Mouse (Mus musculus): ENCODE measurements around the gene Coq4. TPM values are rescaled to one million over a fixed set of nuclear protein-coding genes. Genes with fewer than 3 reads are reported as not detected.

The Coq4 gene
- polyA plus RNA-seq (2015; fragmentation: Nextera tagmentation; extraction: Ambion mirVana): 28.7 and 37.0 TPM in 2 replicates

GRCm38 (mm10) chr2:29787104-29787917 is at the start of gene Coq4:
Coq4 (plus strand) TSS chr2:29787493.
- peak within 1 kb of the TSS; percentile 70 for H3K4me3 ChIP-seq (replicated peaks)
- WGBS: 2% methylated on average over 31 of the region's 31 CpGs
- H3K9me3 ChIP-seq (replicated peaks): no peaks in the 10 kb centered on the region
- H3K36me3 ChIP-seq: peaks cover 58% of the 10 kb centered on the region
- H3K4me2 ChIP-seq (replicated peaks): peak within 1 kb of the TSS; percentile 73
- H3K27me3 ChIP-seq: no peaks in the 10 kb centered on the region
- peak within 1 kb of the TSS; percentile 89 for H3K27ac ChIP-seq (replicated peaks)
- peaks cover 19% of the 10 kb centered on the region for H3K4me1 ChIP-seq
- H3K9ac ChIP-seq: peak within 1 kb of the TSS; percentile 57
- peak; percentile 85 for ATAC-seq (ENCODE audit: insufficient number of reproducible peaks, low FRiP score, low TSS enrichment, low read depth)

- Histone ChIP-seq H3K9me3 (replicated peaks) (no peaks in the 10 kb centered on the region), H3K4me2 (replicated peaks) (no peak overlapping the region), H3K4me3 (replicated peaks) (no peak overlapping the region), H3K9ac (no peak overlapping the region), H3K4me1 (peaks cover 5% of the 10 kb centered on the region; the same call in 1 of the 2 replicates), H3K27ac (replicated peaks) (0 out of 2 replicates have a peak overlapping the region, but pooled peaks have one; percentile 11), H3K27me3 (no peaks in the 10 kb centered on the region), H3K36me3 (peaks cover 56% of the 10 kb centered on the region)
- ATAC-seq (ENCODE audit: insufficient number of reproducible peaks, low FRiP score, low TSS enrichment, low read depth): no peak
- 61% methylated on average over 4 of the region's 4 CpGs for WGBS
These were observed 48.5 kb upstream of the Coq4 start for GRCm38 (mm10) chr2:29738799-29739198.

DNA sequence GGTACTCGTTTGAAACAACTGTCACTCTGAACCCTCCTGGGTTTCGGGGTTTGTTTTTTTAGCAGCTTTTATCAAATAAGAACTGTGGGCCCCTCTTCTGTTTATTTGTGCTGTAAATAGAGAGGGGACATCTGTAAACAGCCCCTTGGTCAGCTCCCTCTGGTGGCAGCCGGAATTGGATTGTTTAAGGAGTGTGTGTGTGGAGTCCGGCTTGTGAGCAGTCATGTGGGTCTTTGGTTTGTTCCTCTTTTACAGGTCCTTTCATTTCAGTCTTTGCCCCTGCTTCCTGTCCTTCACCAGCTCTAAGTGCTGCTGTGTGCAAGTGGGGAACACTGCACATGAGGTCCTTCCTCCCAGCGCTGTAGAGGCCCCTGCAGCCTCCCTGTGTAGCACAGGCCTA is 47.9 kb upstream of the Coq4 start:
- H3K36me3 ChIP-seq: peaks cover 51% of the 10 kb centered on the region
- ATAC-seq (ENCODE audit: insufficient number of reproducible peaks, low FRiP score, low TSS enrichment, low read depth): no peak
- 72% methylated on average over 5 of the region's 5 CpGs for WGBS

GRCm38 (mm10) chr2:29741207-29741606 is 46.1 kb upstream of the Coq4 start:
- no peak overlapping the region for H3K4me2 ChIP-seq (replicated peaks)
- no peak overlapping the region for H3K9ac ChIP-seq
- peaks cover 11% of the 10 kb centered on the region for H3K27me3 ChIP-seq
- H3K4me3 ChIP-seq (replicated peaks): no peak overlapping the region
- no peak overlapping the region for H3K27ac ChIP-seq (replicated peaks)
- no peaks in the 10 kb centered on the region for H3K9me3 ChIP-seq (replicated peaks)
- peaks cover 34% of the 10 kb centered on the region for H3K36me3 ChIP-seq
- H3K4me1 ChIP-seq: peaks cover 5% of the 10 kb centered on the region; the same call in 1 of the 2 replicates
- ATAC-seq (ENCODE audit: insufficient number of reproducible peaks, low FRiP score, low TSS enrichment, low read depth): no peak
- WGBS: 94% methylated on average over 6 of the region's 6 CpGs

More for the DNA sequence above, 47.9 kb upstream of the Coq4 start:
- H3K9me3 ChIP-seq (replicated peaks): no peaks in the 10 kb centered on the region
- no peak overlapping the region for H3K4me2 ChIP-seq (replicated peaks)
- H3K27me3 ChIP-seq: no peaks in the 10 kb centered on the region
- no peak overlapping the region for H3K4me3 ChIP-seq (replicated peaks)
- H3K4me1 ChIP-seq: peaks cover 5% of the 10 kb centered on the region; the same call in 1 of the 2 replicates
- H3K9ac ChIP-seq: no peak overlapping the region
- no peak overlapping the region for H3K27ac ChIP-seq (replicated peaks)

DNA sequence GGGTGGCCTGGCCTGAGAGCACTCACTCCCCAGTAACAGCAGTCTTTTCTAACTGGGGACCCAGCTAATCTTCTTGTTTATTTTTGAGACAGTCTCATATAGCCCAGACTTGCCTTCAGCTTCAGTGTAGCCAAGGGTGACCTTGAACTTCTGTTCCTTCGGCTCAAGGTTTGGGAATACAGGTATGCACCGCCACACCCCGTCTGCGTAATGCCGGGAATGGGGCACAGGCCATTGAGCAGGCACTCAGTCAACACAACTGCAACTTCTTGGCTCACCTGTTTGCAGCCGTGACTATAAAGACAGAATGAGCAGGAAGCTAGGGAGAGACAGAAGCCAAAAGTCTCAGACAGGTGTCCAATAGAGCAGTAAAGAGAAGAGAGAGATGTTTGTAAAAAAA is 43.0 kb upstream of the Coq4 start:
- H3K9me3 ChIP-seq (replicated peaks): no peaks in the 10 kb centered on the region
- WGBS: 85% methylated on average over 6 of the region's 6 CpGs
- no peak overlapping the region for H3K4me3 ChIP-seq (replicated peaks)
- H3K36me3 ChIP-seq: peaks cover 6% of the 10 kb centered on the region; the same call in 1 of the 2 replicates
- no peak overlapping the region for H3K27ac ChIP-seq (replicated peaks)
- H3K9ac ChIP-seq: no peak overlapping the region
- H3K4me2 ChIP-seq (replicated peaks): no peak overlapping the region
- H3K4me1 ChIP-seq: peaks cover 6% of the 10 kb centered on the region; the same call in 1 of the 2 replicates
- no peak for ATAC-seq (ENCODE audit: insufficient number of reproducible peaks, low FRiP score, low TSS enrichment, low read depth)
- H3K27me3 ChIP-seq: peaks cover 39% of the 10 kb centered on the region

GRCm38 (mm10) chr2:29747188-29747782 is 40.0 kb upstream of the Coq4 start:
- Histone ChIP-seq H3K9ac (no peak overlapping the region), H3K4me3 (replicated peaks) (peak overlapping the region; percentile 33), H3K9me3 (replicated peaks) (no peaks in the 10 kb centered on the region), H3K36me3 (no peaks in the 10 kb centered on the region), H3K27me3 (peaks cover 63% of the 10 kb centered on the region), H3K4me1 (peaks cover 17% of the 10 kb centered on the region), H3K27ac (replicated peaks) (no peak overlapping the region), H3K4me2 (replicated peaks) (peak overlapping the region; percentile 64)
- 3% methylated on average over 50 of the region's 50 CpGs for WGBS
- ATAC-seq (ENCODE audit: insufficient number of reproducible peaks, low FRiP score, low TSS enrichment, low read depth): no peak

- Histone ChIP-seq H3K36me3 (no peaks in the 10 kb centered on the region), H3K4me2 (replicated peaks) (no peak overlapping the region), H3K4me3 (replicated peaks) (no peak overlapping the region), H3K4me1 (peaks cover 17% of the 10 kb centered on the region), H3K9me3 (replicated peaks) (no peaks in the 10 kb centered on the region), H3K27ac (replicated peaks) (no peak overlapping the region), H3K27me3 (peaks cover 69% of the 10 kb centered on the region), H3K9ac (no peak overlapping the region)
- ATAC-seq (ENCODE audit: insufficient number of reproducible peaks, low FRiP score, low TSS enrichment, low read depth): no peak
- 50% methylated on average over 5 of the region's 5 CpGs for WGBS
These were observed 39.4 kb upstream of the Coq4 start for GRCm38 (mm10) chr2:29747852-29748251.

DNA sequence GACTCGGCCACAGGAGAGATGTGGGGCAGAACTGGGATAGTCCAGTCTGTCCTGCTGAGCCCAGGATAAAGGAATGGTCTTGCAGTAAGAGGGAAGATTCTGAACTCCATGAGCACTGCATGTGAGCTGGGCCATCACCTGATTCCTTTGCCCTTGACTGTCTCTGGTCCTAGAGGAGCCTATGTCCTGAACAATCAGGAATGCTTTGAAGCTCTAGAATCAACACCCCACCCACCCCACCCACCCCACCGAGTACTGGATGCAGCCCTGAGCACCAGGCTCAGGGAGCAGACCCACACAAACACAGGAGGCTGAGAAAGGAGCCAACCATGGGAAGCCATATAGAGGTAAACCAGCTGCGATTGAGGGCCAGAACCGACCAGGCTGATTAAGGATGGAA is 38.8 kb upstream of the Coq4 start:
- H3K27ac ChIP-seq (replicated peaks): no peak overlapping the region

DNA sequence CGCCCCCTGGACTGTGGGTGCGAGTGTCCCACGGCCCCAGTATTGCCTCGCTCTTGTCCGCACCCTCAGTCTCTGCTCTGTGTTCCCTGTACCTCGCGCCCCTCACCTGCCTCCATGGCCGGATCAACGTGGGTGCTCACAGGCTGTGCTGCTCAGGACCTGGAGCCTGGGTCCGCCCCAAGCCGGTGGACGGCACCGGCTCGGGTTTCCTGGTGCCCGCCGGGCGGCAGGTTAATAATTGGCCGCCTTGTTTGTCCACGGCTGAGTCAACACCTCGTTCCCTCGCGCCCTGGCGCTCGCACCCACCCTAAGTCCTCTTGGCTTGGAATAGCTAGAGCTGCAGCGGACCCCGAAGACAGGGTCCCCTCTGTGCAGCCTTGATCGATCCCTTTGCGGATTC is 35.8 kb upstream of the Coq4 start, which contains the start of gene Gm13420:
Gm13420 (minus strand) TSS at position 189 of the 400 bp plus-strand sequence.
- WGBS: 7% methylated on average over 28 of the region's 28 CpGs
- Histone ChIP-seq H3K27ac (replicated peaks) (no peak within 1 kb of the TSS), H3K9me3 (replicated peaks) (no peaks in the 10 kb centered on the region), H3K36me3 (no peaks in the 10 kb centered on the region), H3K9ac (no peak within 1 kb of the TSS), H3K27me3 (peaks cover 61% of the 10 kb centered on the region), H3K4me2 (replicated peaks) (peak within 1 kb of the TSS; percentile 26), H3K4me1 (peaks cover 17% of the 10 kb centered on the region), H3K4me3 (replicated peaks) (no peak within 1 kb of the TSS)
- ATAC-seq (ENCODE audit: insufficient number of reproducible peaks, low FRiP score, low TSS enrichment, low read depth): no peak

More for the DNA sequence above, 38.8 kb upstream of the Coq4 start:
- Histone ChIP-seq H3K27me3 (peaks cover 75% of the 10 kb centered on the region), H3K4me2 (replicated peaks) (no peak overlapping the region), H3K9ac (no peak overlapping the region), H3K4me3 (replicated peaks) (no peak overlapping the region), H3K9me3 (replicated peaks) (no peaks in the 10 kb centered on the region), H3K4me1 (peaks cover 17% of the 10 kb centered on the region), H3K36me3 (no peaks in the 10 kb centered on the region)
- WGBS: 73% methylated on average over 4 of the region's 4 CpGs
- ATAC-seq (ENCODE audit: insufficient number of reproducible peaks, low FRiP score, low TSS enrichment, low read depth): no peak

- Histone ChIP-seq H3K36me3 (no peaks in the 10 kb centered on the region), H3K27ac (replicated peaks) (no peak overlapping the region), H3K9ac (no peak overlapping the region), H3K4me1 (peaks cover 13% of the 10 kb centered on the region), H3K9me3 (replicated peaks) (no peaks in the 10 kb centered on the region), H3K4me3 (replicated peaks) (no peak overlapping the region), H3K4me2 (replicated peaks) (no peak overlapping the region), H3K27me3 (peaks cover 52% of the 10 kb centered on the region)
- no peak for ATAC-seq (ENCODE audit: insufficient number of reproducible peaks, low FRiP score, low TSS enrichment, low read depth)
- 89% methylated on average over 5 of the region's 5 CpGs for WGBS
These were observed 34.9 kb upstream of the Coq4 start for GRCm38 (mm10) chr2:29752397-29752796.

GRCm38 (mm10) chr2:29755693-29756092 is 31.6 kb upstream of the Coq4 start:
- peaks cover 10% of the 10 kb centered on the region for H3K4me1 ChIP-seq
- H3K27ac ChIP-seq (replicated peaks): no peak overlapping the region
- peaks cover 27% of the 10 kb centered on the region for H3K27me3 ChIP-seq
- H3K4me3 ChIP-seq (replicated peaks): no peak overlapping the region
- no peak overlapping the region for H3K9ac ChIP-seq
- ATAC-seq (ENCODE audit: insufficient number of reproducible peaks, low FRiP score, low TSS enrichment, low read depth): no peak
- no peaks in the 10 kb centered on the region for H3K9me3 ChIP-seq (replicated peaks)
- no peak overlapping the region for H3K4me2 ChIP-seq (replicated peaks)
- H3K36me3 ChIP-seq: no peaks in the 10 kb centered on the region

Measured in embryonic facial prominence, embryonic 15.5 days (tissue).